Mouse (Mus musculus): ENCODE measurements around the gene Stat3. TPM values are rescaled to one million over a fixed set of nuclear protein-coding genes. Genes with fewer than 3 reads are reported as not detected.

Gene Stat3
- total RNA-seq, 2 experiments from 2014 or later, result 87.0 to 102 TPM

GRCm38 (mm10) chr11:100859579-100860075 is 79.7 kb downstream of the Stat3 start:
- no peak for DNase-seq (ENCODE audit: low spot score in 2 of 2)

GRCm38 (mm10) chr11:100858935-100859578 is 80.3 kb downstream of the Stat3 start, which contains the start of gene Stat5a:
Gene Stat5a (plus strand): TSS chr11:100859351.
- DNase-seq (ENCODE audit: low spot score in 2 of 2), result peak; percentile 60 to 70

- DNase-seq (ENCODE audit: low spot score in 2 of 2), result no peak
These were observed 81.4 kb downstream of the Stat3 start for GRCm38 (mm10) chr11:100857960-100858359.

- no peak for DNase-seq (ENCODE audit: low spot score in 2 of 2)
These were observed 84.2 kb downstream of the Stat3 start for GRCm38 (mm10) chr11:100855178-100855577.

- no peak for DNase-seq (ENCODE audit: low spot score in 2 of 2)
These were observed 85.1 kb downstream of the Stat3 start for GRCm38 (mm10) chr11:100854268-100854667.

- no peak for DNase-seq (ENCODE audit: low spot score in 2 of 2)
These were observed 86.3 kb downstream of the Stat3 start for GRCm38 (mm10) chr11:100853018-100853417.

GRCm38 (mm10) chr11:100852088-100852487 is 87.3 kb downstream of the Stat3 start:
- DNase-seq (ENCODE audit: low spot score in 2 of 2), result no peak

- peak; percentile 73 to 77 for DNase-seq (ENCODE audit: low spot score in 2 of 2)
These were observed 88.4 kb downstream of the Stat3 start for GRCm38 (mm10) chr11:100850778-100851528.

- peak; percentile 78 for DNase-seq (ENCODE audit: low spot score in 2 of 2)
These were observed 89.1 kb downstream of the Stat3 start, which contains the start of gene Stat5b for GRCm38 (mm10) chr11:100850038-100850777. Gene Stat5b (minus strand): TSS chr11:100850724.

- no peak for DNase-seq (ENCODE audit: low spot score in 2 of 2)
These were observed 89.8 kb downstream of the Stat3 start for GRCm38 (mm10) chr11:100849456-100850037.

GRCm38 (mm10) chr11:100848789-100849379 is 90.5 kb downstream of the Stat3 start:
- DNase-seq (ENCODE audit: low spot score in 2 of 2), result no peak

- no peak for DNase-seq (ENCODE audit: low spot score in 2 of 2)
These were observed 91.3 kb downstream of the Stat3 start for GRCm38 (mm10) chr11:100848080-100848479.

GRCm38 (mm10) chr11:100847572-100847971 is 91.8 kb downstream of the Stat3 start:
- DNase-seq (ENCODE audit: low spot score in 2 of 2), result no peak

- DNase-seq (ENCODE audit: low spot score in 2 of 2), result no peak
These were observed 93.5 kb downstream of the Stat3 start for GRCm38 (mm10) chr11:100845793-100846192.

- no peak for DNase-seq (ENCODE audit: low spot score in 2 of 2)
These were observed 95.2 kb downstream of the Stat3 start for GRCm38 (mm10) chr11:100844121-100844520.

- DNase-seq (ENCODE audit: low spot score in 2 of 2), result no peak
These were observed 96.2 kb downstream of the Stat3 start for GRCm38 (mm10) chr11:100843070-100843669.

GRCm38 (mm10) chr11:100842025-100842424 is 97.3 kb downstream of the Stat3 start:
- no peak for DNase-seq (ENCODE audit: low spot score in 2 of 2)

- DNase-seq (ENCODE audit: low spot score in 2 of 2), result no peak
These were observed 98.5 kb downstream of the Stat3 start for GRCm38 (mm10) chr11:100840866-100841265.

- no peak for DNase-seq (ENCODE audit: low spot score in 2 of 2)
These were observed 99.8 kb downstream of the Stat3 start for GRCm38 (mm10) chr11:100839523-100839922.

GRCm38 (mm10) chr11:100838894-100839293 is 100.4 kb downstream of the Stat3 start:
- DNase-seq (ENCODE audit: low spot score in 2 of 2), result no peak

All from adrenal gland, adult 18-20 months (tissue).